Mouse (Mus musculus) thymus, adult 2 months (tissue): Measurements from ENCODE around the gene Faap100. TPM values are rescaled to one million over a fixed set of nuclear protein-coding genes. Genes with fewer than 3 reads are reported as not detected.

Source experiments
- DNase-seq: peaks from one replicate; pipeline ENCODE4 v3.0.0; 2021
- H3K27ac ChIP-seq: fragments of 200-500 bp; 2 replicates; pipeline ENCODE4 v1.5.1; 2012; ENCODE audit warnings: low read length, control low read depth; ENCODE audit not compliant: control insufficient read depth, insufficient read depth
- H3K27me3 ChIP-seq: fragments of 200-500 bp; 2 replicates; pipeline ENCODE4 v1.6.1; 2012; ENCODE audit warnings: mild to moderate bottlenecking, low read length, moderate library complexity, mixed read lengths; ENCODE audit not compliant: control insufficient read depth, insufficient read depth
- H3K36me3 ChIP-seq: fragments of 200-500 bp; 2 replicates; pipeline ENCODE4 v1.6.1; 2012; ENCODE audit warnings: mild to moderate bottlenecking, low read length, moderate library complexity; ENCODE audit not compliant: control insufficient read depth, insufficient read depth
- H3K4me1 ChIP-seq: fragments of 200-500 bp; replicated peaks from 2 replicates; pipeline ENCODE4 v1.6.1; 2012; ENCODE audit warnings: low read length; ENCODE audit not compliant: control insufficient read depth, insufficient read depth
- H3K4me3 ChIP-seq: fragments of 200-500 bp; 2 replicates; pipeline ENCODE4 v1.5.1; 2012; ENCODE audit warnings: mild to moderate bottlenecking, low read length, control low read depth, moderate library complexity; ENCODE audit not compliant: control insufficient read depth, insufficient read depth
- CTCF ChIP-seq: fragments of 200-500 bp; IDR thresholded peaks from 2 replicates; pipeline ENCODE4 v1.5.1; 2012; ENCODE audit warnings: mild to moderate bottlenecking, control low read depth, low read length, moderate library complexity, borderline replicate concordance; ENCODE audit not compliant: control insufficient read depth, poor library complexity, insufficient read depth; ENCODE audit errors: extremely low read depth
- POLR2A ChIP-seq: fragments of 200-500 bp; IDR thresholded peaks from 2 replicates; pipeline ENCODE4 v1.6.1; 2012; ENCODE audit warnings: mild to moderate bottlenecking, low read length, control low read depth, moderate library complexity; ENCODE audit not compliant: control insufficient read depth, poor library complexity, insufficient read depth; ENCODE audit errors: extremely low read depth
- WGBS: fragments of 180-500 bp; shearing (Covaris S2); methylation state at CpG from one replicate; pipeline ENCODE4 v1.1.7; 2018; 5-methylcytosine and 5-hydroxymethylcytosine counted together
- polyA plus RNA-seq: library from polyadenylated mRNA; depleted of rRNA; stranded (reverse); fragments of >200 nt; gene quantifications from 2 replicates; pipeline ENCODE4 v1.2.3, GENCODE M21; 2012

Gene Faap100
- polyA plus RNA-seq, 1 experiment = 64.4 TPM

DNA sequence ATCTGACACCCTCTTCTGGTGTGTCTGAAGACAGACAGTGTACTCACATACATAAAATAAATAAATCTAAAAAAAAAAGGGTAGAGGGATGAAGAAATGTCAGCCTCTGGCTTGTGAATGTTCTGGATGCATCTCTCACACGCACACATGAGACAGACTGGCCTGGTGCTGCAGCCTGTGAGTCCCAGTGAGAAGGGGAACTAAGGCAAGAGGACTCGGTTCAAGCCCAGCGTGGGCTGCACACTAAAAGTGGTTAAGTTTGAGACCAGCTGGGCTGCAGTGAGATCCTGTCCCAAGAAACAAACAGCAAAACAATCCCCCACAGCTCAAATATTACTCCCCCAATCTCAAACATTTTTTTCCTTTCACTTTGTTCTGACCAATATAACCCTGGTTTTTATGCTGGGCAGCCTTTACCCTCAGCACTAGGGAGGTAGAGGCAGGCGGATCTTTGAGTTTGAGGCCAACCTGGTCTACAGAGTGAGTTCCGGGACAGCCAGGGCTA is 35.9 kb downstream of the Faap100 start:
- no peak for TF ChIP-seq CTCF
- TF ChIP-seq POLR2A = no peak
- Histone ChIP-seq H3K36me3 (peaks cover 13% of the 10 kb centered on the region), H3K4me1 (peaks cover 10% of the 10 kb centered on the region), H3K27ac (no peak overlapping the region), H3K27me3 (no peaks in the 10 kb centered on the region), H3K4me3 (no peak overlapping the region)
- no peak for DNase-seq
- 94% methylated on average over 5 of the region's 5 CpGs for WGBS

DNA sequence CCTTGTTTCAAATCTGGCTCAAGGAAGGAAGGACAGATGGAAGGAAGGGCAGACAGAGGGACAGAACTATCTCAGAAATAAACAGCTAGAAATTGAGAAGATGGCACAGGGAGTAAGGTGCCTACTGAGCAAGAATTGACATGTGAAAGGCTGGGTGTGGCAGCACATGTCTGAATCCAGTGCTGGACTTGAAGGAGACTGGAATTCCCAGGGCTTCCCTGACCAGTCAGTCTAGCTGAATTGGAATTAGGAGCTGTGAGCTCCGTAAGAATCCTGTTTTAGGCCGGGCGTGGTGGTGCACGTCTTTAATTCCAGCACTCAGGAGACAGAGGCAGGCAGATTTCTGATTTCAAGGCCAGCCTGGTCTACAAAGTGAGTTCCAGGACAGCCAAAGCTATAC is 36.9 kb downstream of the Faap100 start:
- TF ChIP-seq CTCF = no peak
- TF ChIP-seq POLR2A = no peak
- DNase-seq = no peak
- Histone ChIP-seq H3K4me1 (peaks cover 6% of the 10 kb centered on the region), H3K36me3 (peaks cover 12% of the 10 kb centered on the region), H3K4me3 (no peak overlapping the region), H3K27ac (no peak overlapping the region), H3K27me3 (no peaks in the 10 kb centered on the region)
- 99% methylated on average over 4 of the region's 4 CpGs for WGBS

DNA sequence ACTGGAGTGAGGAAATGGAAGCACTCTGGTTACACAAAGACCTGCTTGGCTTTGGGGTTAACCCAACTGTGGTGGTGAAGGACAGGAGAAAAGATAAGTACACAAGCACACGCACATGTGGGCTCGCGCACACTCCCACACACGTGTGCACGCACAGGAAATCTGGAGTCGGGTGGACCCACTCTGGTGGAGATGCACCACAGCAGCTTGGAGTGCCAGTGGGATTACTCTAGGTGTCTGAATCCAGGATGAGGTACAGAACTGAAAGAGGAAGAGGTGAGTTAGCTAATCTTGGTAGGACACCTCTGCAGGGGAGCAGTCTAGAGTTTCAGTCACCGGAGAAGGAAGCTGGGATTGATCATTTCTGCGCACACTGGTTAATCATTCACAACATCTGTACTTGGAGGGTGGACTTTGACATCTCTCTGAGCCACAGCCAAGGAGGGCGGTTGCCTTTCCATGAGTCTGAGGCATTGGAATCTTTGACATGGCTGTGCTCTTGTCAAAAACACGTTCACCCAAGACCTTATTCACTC is 38.5 kb downstream of the Faap100 start:
- no peaks in the 10 kb centered on the region for H3K27me3 ChIP-seq
- WGBS = 51% methylated on average over 10 of the region's 10 CpGs
- peaks cover 3% of the 10 kb centered on the region; the same call in 1 of the 2 replicates for H3K4me1 ChIP-seq
- H3K36me3 ChIP-seq = peaks cover 3% of the 10 kb centered on the region
- no peak overlapping the region for H3K4me3 ChIP-seq
- no peak for DNase-seq
- no peak for TF ChIP-seq CTCF
- no peak for TF ChIP-seq POLR2A
- no peak overlapping the region for H3K27ac ChIP-seq

GRCm38 (mm10) chr11:120338786-120339185 is 39.8 kb downstream of the Faap100 start:
- Histone ChIP-seq H3K4me3 (no peak overlapping the region), H3K27ac (no peak overlapping the region), H3K27me3 (no peaks in the 10 kb centered on the region), H3K4me1 (peaks cover 3% of the 10 kb centered on the region; the same call in 1 of the 2 replicates), H3K36me3 (no peaks in the 10 kb centered on the region)
- no peak for DNase-seq
- TF ChIP-seq CTCF (no peak), POLR2A (no peak)
- WGBS = 91% methylated on average over 3 of the region's 3 CpGs

- H3K27ac ChIP-seq = no peak overlapping the region
Observed at GRCm38 (mm10) chr11:120337447-120337846, 41.1 kb downstream of the Faap100 start.

GRCm38 (mm10) chr11:120335431-120336021 is 43.0 kb downstream of the Faap100 start:
- Histone ChIP-seq H3K27me3 (no peaks in the 10 kb centered on the region), H3K4me1 (peaks cover 3% of the 10 kb centered on the region; the same call in 1 of the 2 replicates), H3K27ac (no peak overlapping the region), H3K4me3 (no peak overlapping the region), H3K36me3 (no peaks in the 10 kb centered on the region)
- TF ChIP-seq CTCF (no peak), POLR2A (no peak)
- WGBS = 85% methylated on average over 6 of the region's 6 CpGs
- DNase-seq = no peak

More at GRCm38 (mm10) chr11:120337447-120337846, 41.1 kb downstream of the Faap100 start:
- no peak for DNase-seq
- 83% methylated on average over 2 of the region's 2 CpGs for WGBS
- Histone ChIP-seq H3K27me3 (no peaks in the 10 kb centered on the region), H3K4me3 (no peak overlapping the region), H3K36me3 (no peaks in the 10 kb centered on the region), H3K4me1 (peaks cover 3% of the 10 kb centered on the region; the same call in 1 of the 2 replicates)
- no peak for TF ChIP-seq POLR2A
- TF ChIP-seq CTCF = no peak
